Mouse (Mus musculus): ENCODE data around the gene Nup37. TPM values are rescaled to one million over a fixed set of nuclear protein-coding genes. Genes with fewer than 3 reads are reported as not detected.

Gene Nup37
- polyA plus RNA-seq, 1 experiment from 2014 or later: 57.7 TPM

- Histone ChIP-seq H3K4me2 (ENCODE audit: low read length) (no peak overlapping the region), H3K27me3 (replicated peaks; ENCODE audit: control insufficient read depth, insufficient read depth, low read length) (no peaks in the 10 kb centered on the region), H3K9me3 (replicated peaks; ENCODE audit: control insufficient read depth, low read length) (no peaks in the 10 kb centered on the region), H3K4me1 (ENCODE audit: control insufficient read depth, insufficient read depth, low read length) (no peaks in the 10 kb centered on the region), H3K4me3 (ENCODE audit: low read depth, low read length) (no peak overlapping the region), H3K9ac (ENCODE audit: low read length) (no peak overlapping the region), H3K36me3 (ENCODE audit: control insufficient read depth, insufficient read depth, low read length) (peaks cover 23% of the 10 kb centered on the region; the same call in 1 of the 2 replicates), H3K27ac (ENCODE audit: low read depth, low read length) (no peak overlapping the region)
- no peak for DNase-seq (ENCODE audit: low spot score)
- no peak for ATAC-seq
- 92% methylated on average over 5 of the region's 5 CpGs for WGBS
Observed at GRCm38 (mm10) chr10:88162676-88163075, 15.9 kb downstream of the Nup37 start.

- WGBS: 95% methylated on average over 3 of the region's 3 CpGs
- ATAC-seq: no peak
- H3K9me3 ChIP-seq (replicated peaks; ENCODE audit: control insufficient read depth, low read length): no peaks in the 10 kb centered on the region
Observed at GRCm38 (mm10) chr10:88166158-88166557, 19.4 kb downstream of the Nup37 start.

GRCm38 (mm10) chr10:88167438-88168077 lies 20.8 kb downstream of the Nup37 start:
- no peak overlapping the region for H3K9ac ChIP-seq (ENCODE audit: low read length)
- H3K36me3 ChIP-seq (ENCODE audit: control insufficient read depth, insufficient read depth, low read length): 0 out of 2 replicates have a peak, but pooled peaks cover 5% of the 10 kb centered on the region
- no peaks in the 10 kb centered on the region for H3K27me3 ChIP-seq (replicated peaks; ENCODE audit: control insufficient read depth, insufficient read depth, low read length)
- no peak overlapping the region for H3K4me3 ChIP-seq (ENCODE audit: low read depth, low read length)
- DNase-seq (ENCODE audit: low spot score) (no peak), ATAC-seq (no peak)
- no peak overlapping the region for H3K27ac ChIP-seq (ENCODE audit: low read depth, low read length)
- H3K9me3 ChIP-seq (replicated peaks; ENCODE audit: control insufficient read depth, low read length): no peaks in the 10 kb centered on the region
- no peaks in the 10 kb centered on the region for H3K4me1 ChIP-seq (ENCODE audit: control insufficient read depth, insufficient read depth, low read length)
- no peak overlapping the region for H3K4me2 ChIP-seq (ENCODE audit: low read length)
- WGBS: 79% methylated on average over 7 of the region's 7 CpGs

More at GRCm38 (mm10) chr10:88166158-88166557, 19.4 kb downstream of the Nup37 start:
- Histone ChIP-seq H3K4me3 (ENCODE audit: low read depth, low read length) (no peak overlapping the region), H3K27ac (ENCODE audit: low read depth, low read length) (no peak overlapping the region), H3K4me2 (ENCODE audit: low read length) (no peak overlapping the region), H3K27me3 (replicated peaks; ENCODE audit: control insufficient read depth, insufficient read depth, low read length) (no peaks in the 10 kb centered on the region), H3K36me3 (ENCODE audit: control insufficient read depth, insufficient read depth, low read length) (peaks cover 9% of the 10 kb centered on the region; the same call in 1 of the 2 replicates), H3K4me1 (ENCODE audit: control insufficient read depth, insufficient read depth, low read length) (no peaks in the 10 kb centered on the region), H3K9ac (ENCODE audit: low read length) (no peak overlapping the region)
- DNase-seq (ENCODE audit: low spot score): no peak

- H3K4me1 ChIP-seq (ENCODE audit: control insufficient read depth, insufficient read depth, low read length): no peaks in the 10 kb centered on the region
- ATAC-seq: peak; percentile 56
- H3K9ac ChIP-seq (ENCODE audit: low read length): no peak overlapping the region; the same call in 1 of the 2 replicates
- no peaks in the 10 kb centered on the region for H3K27me3 ChIP-seq (replicated peaks; ENCODE audit: control insufficient read depth, insufficient read depth, low read length)
- WGBS: 18% methylated on average over 4 of the region's 4 CpGs
- H3K27ac ChIP-seq (ENCODE audit: low read depth, low read length): no peak overlapping the region
- peak overlapping the region; percentile 63 for H3K4me2 ChIP-seq (ENCODE audit: low read length)
- peaks cover 4% of the 10 kb centered on the region for H3K36me3 ChIP-seq (ENCODE audit: control insufficient read depth, insufficient read depth, low read length)
- peak overlapping the region; percentile 47; the same call in 1 of the 2 replicates for H3K4me3 ChIP-seq (ENCODE audit: low read depth, low read length)
- no peak for DNase-seq (ENCODE audit: low spot score)
- no peaks in the 10 kb centered on the region for H3K9me3 ChIP-seq (replicated peaks; ENCODE audit: control insufficient read depth, low read length)
Observed at GRCm38 (mm10) chr10:88200541-88200940, 53.7 kb downstream of the Nup37 start.

GRCm38 (mm10) chr10:88200951-88201638 lies 54.3 kb downstream of the Nup37 start, which contains the start of gene Washc3:
Gene Washc3, plus strand, starts transcription at chr10:88201093.
- 2% methylated on average over 23 of the region's 23 CpGs for WGBS
- DNase-seq (ENCODE audit: low spot score) (peak; percentile 97), ATAC-seq (peak; percentile 100)
- H3K36me3 ChIP-seq (ENCODE audit: control insufficient read depth, insufficient read depth, low read length): peaks cover 4% of the 10 kb centered on the region
- no peaks in the 10 kb centered on the region for H3K9me3 ChIP-seq (replicated peaks; ENCODE audit: control insufficient read depth, low read length)
- H3K27me3 ChIP-seq (replicated peaks; ENCODE audit: control insufficient read depth, insufficient read depth, low read length): no peaks in the 10 kb centered on the region
- H3K4me2 ChIP-seq (ENCODE audit: low read length): peak within 1 kb of the TSS; percentile 63
- H3K4me3 ChIP-seq (ENCODE audit: low read depth, low read length): peak within 1 kb of the TSS; percentile 47
- peak within 1 kb of the TSS; percentile 56; the same call in 1 of the 2 replicates for H3K27ac ChIP-seq (ENCODE audit: low read depth, low read length)
- peak within 1 kb of the TSS; percentile 78 for H3K9ac ChIP-seq (ENCODE audit: low read length)
- H3K4me1 ChIP-seq (ENCODE audit: control insufficient read depth, insufficient read depth, low read length): no peaks in the 10 kb centered on the region

- no peak for ATAC-seq
- WGBS: 81% methylated on average over 13 of the region's 13 CpGs
Observed at GRCm38 (mm10) chr10:88201650-88202049, 54.9 kb downstream of the Nup37 start.

GRCm38 (mm10) chr10:88202581-88202980 lies 55.8 kb downstream of the Nup37 start:
- no peak for ATAC-seq
- WGBS: 96% methylated on average over 8 of the region's 8 CpGs
- no peak overlapping the region for H3K9ac ChIP-seq (ENCODE audit: low read length)
- H3K4me1 ChIP-seq (ENCODE audit: control insufficient read depth, insufficient read depth, low read length): no peaks in the 10 kb centered on the region
- peaks cover 4% of the 10 kb centered on the region for H3K36me3 ChIP-seq (ENCODE audit: control insufficient read depth, insufficient read depth, low read length)
- no peak for DNase-seq (ENCODE audit: low spot score)
- H3K4me2 ChIP-seq (ENCODE audit: low read length): no peak overlapping the region
- no peak overlapping the region for H3K4me3 ChIP-seq (ENCODE audit: low read depth, low read length)
- H3K27ac ChIP-seq (ENCODE audit: low read depth, low read length): no peak overlapping the region
- no peaks in the 10 kb centered on the region for H3K27me3 ChIP-seq (replicated peaks; ENCODE audit: control insufficient read depth, insufficient read depth, low read length)
- no peaks in the 10 kb centered on the region for H3K9me3 ChIP-seq (replicated peaks; ENCODE audit: control insufficient read depth, low read length)

More at GRCm38 (mm10) chr10:88201650-88202049, 54.9 kb downstream of the Nup37 start:
- Histone ChIP-seq H3K4me2 (ENCODE audit: low read length) (peak overlapping the region; percentile 63), H3K27me3 (replicated peaks; ENCODE audit: control insufficient read depth, insufficient read depth, low read length) (no peaks in the 10 kb centered on the region), H3K9me3 (replicated peaks; ENCODE audit: control insufficient read depth, low read length) (no peaks in the 10 kb centered on the region), H3K9ac (ENCODE audit: low read length) (peak overlapping the region; percentile 78), H3K36me3 (ENCODE audit: control insufficient read depth, insufficient read depth, low read length) (peaks cover 4% of the 10 kb centered on the region), H3K4me3 (ENCODE audit: low read depth, low read length) (peak overlapping the region; percentile 47), H3K27ac (ENCODE audit: low read depth, low read length) (no peak overlapping the region), H3K4me1 (ENCODE audit: control insufficient read depth, insufficient read depth, low read length) (no peaks in the 10 kb centered on the region)
- DNase-seq (ENCODE audit: low spot score): no peak

GRCm38 (mm10) chr10:88203236-88203635 lies 56.4 kb downstream of the Nup37 start:
- Histone ChIP-seq H3K4me1 (ENCODE audit: control insufficient read depth, insufficient read depth, low read length) (no peaks in the 10 kb centered on the region), H3K27me3 (replicated peaks; ENCODE audit: control insufficient read depth, insufficient read depth, low read length) (no peaks in the 10 kb centered on the region), H3K4me2 (ENCODE audit: low read length) (no peak overlapping the region), H3K9me3 (replicated peaks; ENCODE audit: control insufficient read depth, low read length) (no peaks in the 10 kb centered on the region), H3K36me3 (ENCODE audit: control insufficient read depth, insufficient read depth, low read length) (peaks cover 4% of the 10 kb centered on the region), H3K9ac (ENCODE audit: low read length) (no peak overlapping the region), H3K27ac (ENCODE audit: low read depth, low read length) (no peak overlapping the region), H3K4me3 (ENCODE audit: low read depth, low read length) (no peak overlapping the region)
- ATAC-seq (no peak), DNase-seq (ENCODE audit: low spot score) (no peak)
- 91% methylated on average over 6 of the region's 6 CpGs for whole genome bisulfite sequencing

- Histone ChIP-seq H3K9ac (ENCODE audit: low read length) (no peak overlapping the region), H3K27ac (ENCODE audit: low read depth, low read length) (no peak overlapping the region), H3K4me3 (ENCODE audit: low read depth, low read length) (no peak overlapping the region), H3K27me3 (replicated peaks; ENCODE audit: control insufficient read depth, insufficient read depth, low read length) (no peaks in the 10 kb centered on the region), H3K9me3 (replicated peaks; ENCODE audit: control insufficient read depth, low read length) (no peaks in the 10 kb centered on the region), H3K36me3 (ENCODE audit: control insufficient read depth, insufficient read depth, low read length) (peaks cover 12% of the 10 kb centered on the region; the same call in 1 of the 2 replicates), H3K4me1 (ENCODE audit: control insufficient read depth, insufficient read depth, low read length) (no peaks in the 10 kb centered on the region), H3K4me2 (ENCODE audit: low read length) (no peak overlapping the region)
- no peak for DNase-seq (ENCODE audit: low spot score)
- ATAC-seq: no peak
- WGBS: 89% methylated on average over 5 of the region's 5 CpGs
Observed at GRCm38 (mm10) chr10:88212644-88213043, 65.9 kb downstream of the Nup37 start.

All from forebrain, embryonic 14.5 days (tissue).